Mouse (Mus musculus): ENCODE results near the gene Olfr461.
"Not testable (repeated sequence)": the region's sequence is repeated elsewhere in the genome, so short reads cannot be mapped to it uniquely, and the experiment has no call there.

Olfr461 gene

GRCm38 (mm10) chr6:40554950-40555349 is at the start of gene Olfr461:
Gene Olfr461, minus strand, starts transcription at chr6:40555050.
- no peak for DNase-seq (ENCODE audit: low spot score)

- not testable (repeated sequence) for DNase-seq (ENCODE audit: low spot score)
Measured at GRCm38 (mm10) chr6:40598546-40598945, 43.7 kb upstream of the Olfr461 start.

GRCm38 (mm10) chr6:40594804-40595550 is 40.1 kb upstream of the Olfr461 start:
- no peak for DNase-seq (ENCODE audit: low spot score)

GRCm38 (mm10) chr6:40588346-40588745 is 33.5 kb upstream of the Olfr461 start:
- no peak for DNase-seq (ENCODE audit: low spot score)

GRCm38 (mm10) chr6:40585645-40586044 is 30.8 kb upstream of the Olfr461 start, which contains the start of gene Clec5a:
Gene Clec5a, minus strand, starts transcription at chr6:40585821.
- DNase-seq (ENCODE audit: low spot score): no peak

GRCm38 (mm10) chr6:40584336-40584735 is 29.5 kb upstream of the Olfr461 start:
- DNase-seq (ENCODE audit: low spot score): no peak

- DNase-seq (ENCODE audit: low spot score): no peak
Measured at GRCm38 (mm10) chr6:40576305-40576704, 21.5 kb upstream of the Olfr461 start.

GRCm38 (mm10) chr6:40573618-40574017 is 18.8 kb upstream of the Olfr461 start:
- DNase-seq (ENCODE audit: low spot score): no peak

- DNase-seq (ENCODE audit: low spot score): no peak
Measured at GRCm38 (mm10) chr6:40569187-40569586, 14.3 kb upstream of the Olfr461 start, which contains the start of gene Olfr460. Gene Olfr460, plus strand, starts transcription at chr6:40569487.

GRCm38 (mm10) chr6:40544690-40545089 is 10.2 kb downstream of the Olfr461 start:
- DNase-seq (ENCODE audit: low spot score): no peak

GRCm38 (mm10) chr6:40519408-40519807 is 35.4 kb downstream of the Olfr461 start, which contains the start of gene Prss37:
Gene Prss37, minus strand, starts transcription at chr6:40519508.
- no peak for DNase-seq (ENCODE audit: low spot score)

- no peak for DNase-seq (ENCODE audit: low spot score)
Measured at GRCm38 (mm10) chr6:40493229-40493628, 61.6 kb downstream of the Olfr461 start, which contains the start of gene Tas2r108. Gene Tas2r108, plus strand, starts transcription at chr6:40493529.
